Mouse (Mus musculus): ENCODE data around the gene Timm8a2.
"Not testable (repeated sequence)": the region's sequence is repeated elsewhere in the genome, so short reads cannot be mapped to it uniquely, and the experiment has no call there.

Timm8a2 gene

GRCm38 (mm10) chr14:122061376-122061775 is 26.9 kb downstream of the Timm8a2 start:
- DNase-seq (ENCODE audit: low read depth): peak; percentile 37

- DNase-seq (ENCODE audit: low read depth): peak; percentile 71
Observed at GRCm38 (mm10) chr14:122062411-122063090, 28.1 kb downstream of the Timm8a2 start.

GRCm38 (mm10) chr14:122063599-122063998 is 29.1 kb downstream of the Timm8a2 start:
- peak; percentile 80 for DNase-seq (ENCODE audit: low read depth)

- DNase-seq (ENCODE audit: low read depth): peak; percentile 90
Observed at GRCm38 (mm10) chr14:122064519-122064918, 30.0 kb downstream of the Timm8a2 start.

- peak; percentile 83 for DNase-seq (ENCODE audit: low read depth)
Observed at GRCm38 (mm10) chr14:122066243-122066642, 31.8 kb downstream of the Timm8a2 start.

GRCm38 (mm10) chr14:122068036-122068435 is 33.6 kb downstream of the Timm8a2 start:
- not testable (repeated sequence) for DNase-seq (ENCODE audit: low read depth)

GRCm38 (mm10) chr14:122068801-122069695 is 34.6 kb downstream of the Timm8a2 start:
- DNase-seq (ENCODE audit: low read depth): no peak

GRCm38 (mm10) chr14:122069948-122070347 is 35.5 kb downstream of the Timm8a2 start:
- DNase-seq (ENCODE audit: low read depth): no peak

- peak; percentile 82 for DNase-seq (ENCODE audit: low read depth)
Observed at GRCm38 (mm10) chr14:122073422-122073821, 38.9 kb downstream of the Timm8a2 start.

- DNase-seq (ENCODE audit: low read depth): peak; percentile 43
Observed at GRCm38 (mm10) chr14:122074360-122074759, 39.9 kb downstream of the Timm8a2 start.

- DNase-seq (ENCODE audit: low read depth): no peak
Observed at GRCm38 (mm10) chr14:122075485-122076200, 41.2 kb downstream of the Timm8a2 start.

GRCm38 (mm10) chr14:122077017-122077416 is 42.5 kb downstream of the Timm8a2 start:
- no peak for DNase-seq (ENCODE audit: low read depth)

GRCm38 (mm10) chr14:122079428-122079827 is 45.0 kb downstream of the Timm8a2 start:
- DNase-seq (ENCODE audit: low read depth): peak; percentile 89

GRCm38 (mm10) chr14:122079921-122080320 is 45.4 kb downstream of the Timm8a2 start:
- DNase-seq (ENCODE audit: low read depth): no peak

- DNase-seq (ENCODE audit: low read depth): no peak
Observed at GRCm38 (mm10) chr14:122081308-122081707, 46.8 kb downstream of the Timm8a2 start.

- DNase-seq (ENCODE audit: low read depth): no peak
Observed at GRCm38 (mm10) chr14:122083499-122083898, 49.0 kb downstream of the Timm8a2 start.

GRCm38 (mm10) chr14:122087956-122088355 is 53.5 kb downstream of the Timm8a2 start:
- no peak for DNase-seq (ENCODE audit: low read depth)

Measured in induced T-regulatory cell, adult 2 months (primary cell).